Mouse (Mus musculus): Measurements from ENCODE around the gene Sgcd. TPM values are rescaled to one million over a fixed set of nuclear protein-coding genes. Genes with fewer than 3 reads are reported as not detected.

The Sgcd gene
- total and polyA plus RNA-seq, 3 experiments = 0.38 to 2.4 (median 0.43) TPM

DNA sequence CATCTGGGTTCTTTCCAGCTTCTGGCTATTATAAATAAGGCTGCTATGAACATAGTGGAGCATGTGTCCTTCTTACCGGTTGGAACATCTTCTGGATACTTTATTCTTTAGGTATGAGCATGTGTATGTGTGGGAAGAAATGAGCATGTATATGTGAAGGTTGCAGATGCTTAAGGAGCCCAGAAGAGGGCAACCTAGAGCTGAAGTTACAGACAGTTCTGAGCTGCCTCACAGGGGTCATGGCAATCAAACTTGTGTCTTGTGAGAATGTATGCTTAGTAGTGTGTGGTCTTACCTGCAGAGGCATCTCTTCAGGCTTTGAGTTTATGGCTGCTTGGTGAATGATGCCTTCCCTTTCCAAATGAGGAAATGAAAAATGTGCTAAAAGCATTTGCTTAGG, 1084.5 kb downstream of the Sgcd start:
- DNase-seq (ENCODE audit: extremely low read depth) = peak; percentile 53
- Histone ChIP-seq H3K27ac (ENCODE audit: insufficient read depth, low read depth) (no peak overlapping the region), H3K27me3 (replicated peaks) (no peaks in the 10 kb centered on the region), H3K9me3 (replicated peaks; ENCODE audit: low read length) (no peaks in the 10 kb centered on the region), H3K79me2 (replicated peaks; ENCODE audit: control insufficient read depth, extremely low read depth, insufficient read depth, poor library complexity, severe bottlenecking) (no peaks in the 10 kb centered on the region), H3K4me3 (replicated peaks in 1 of 3; ENCODE audit: low read depth in 2 of 3, low read length in 2 of 3, poor library complexity in 1 of 3) (no peak overlapping the region), H3K4me2 (ENCODE audit: insufficient read depth, low read depth, poor library complexity, severe bottlenecking) (no peak overlapping the region), H3K36me3 (replicated peaks in 1 of 2; ENCODE audit: control insufficient read depth in 1 of 2, insufficient read depth in 1 of 2, low read length in 1 of 2) (no peaks in the 10 kb centered on the region), H3K4me1 (ENCODE audit: control insufficient read depth in 1 of 2, insufficient read depth in 2 of 2) (no peaks in the 10 kb centered on the region), H3K9ac (ENCODE audit: insufficient read depth, low read depth) (no peak overlapping the region)
- TF ChIP-seq CTCF (conservative IDR thresholded peaks at IDR 0.05 in 1 of 2, IDR thresholded peaks at IDR 0.05 in 1 of 2; ENCODE audit: low read depth in 2 of 2, low read length in 2 of 2) (peak; percentile 53 to 57), RAD21 (IDR thresholded peaks at IDR 0.05; ENCODE audit: low read depth, low read length) (peak; percentile 51), SMC3 (IDR thresholded peaks at IDR 0.05; ENCODE audit: low read depth, low read length) (peak; percentile 45), POLR2AphosphoS2 (IDR thresholded peaks at IDR 0.05; ENCODE audit: low read depth, low read length) (no peak)
- in situ Hi-C loops (cut with MboI; ENCODE audit: low pct_ligation_motif_present, low pct_unique_long_range_greater_than_20kb, low sequenced_read_pairs) (no loop called here), dilution Hi-C loops (cut with MboI; ENCODE audit: extremely low pct_ligation_motif_present, extremely low pct_unique_long_range_greater_than_20kb, low sequenced_read_pairs) (no loop called here)

- Histone ChIP-seq H3K27me3 (replicated peaks) (no peaks in the 10 kb centered on the region), H3K36me3 (replicated peaks in 1 of 2; ENCODE audit: control insufficient read depth in 1 of 2, insufficient read depth in 1 of 2, low read length in 1 of 2) (no peaks in the 10 kb centered on the region), H3K27ac (ENCODE audit: insufficient read depth, low read depth) (no peak overlapping the region), H3K79me2 (replicated peaks; ENCODE audit: control insufficient read depth, extremely low read depth, insufficient read depth, poor library complexity, severe bottlenecking) (no peaks in the 10 kb centered on the region), H3K4me2 (ENCODE audit: insufficient read depth, low read depth, poor library complexity, severe bottlenecking) (no peak overlapping the region), H3K9me3 (replicated peaks; ENCODE audit: low read length) (no peaks in the 10 kb centered on the region), H3K9ac (ENCODE audit: insufficient read depth, low read depth) (no peak overlapping the region), H3K4me3 (replicated peaks in 1 of 3; ENCODE audit: low read depth in 2 of 3, low read length in 2 of 3, poor library complexity in 1 of 3) (no peak overlapping the region), H3K4me1 (ENCODE audit: control insufficient read depth in 1 of 2, insufficient read depth in 2 of 2) (no peaks in the 10 kb centered on the region)
- in situ Hi-C loops (cut with MboI; ENCODE audit: low pct_ligation_motif_present, low pct_unique_long_range_greater_than_20kb, low sequenced_read_pairs) (no loop called here), dilution Hi-C loops (cut with MboI; ENCODE audit: extremely low pct_ligation_motif_present, extremely low pct_unique_long_range_greater_than_20kb, low sequenced_read_pairs) (no loop called here)
- TF ChIP-seq SIN3A (IDR thresholded peaks at IDR 0.05; ENCODE audit: low read length) = no peak
- no peak for TF ChIP-seq RAD21 (IDR thresholded peaks at IDR 0.05; ENCODE audit: low read depth, low read length)
- TF ChIP-seq POLR2A (IDR thresholded peaks at IDR 0.05; ENCODE audit: low read depth, low read length) = no peak
- no peak for TF ChIP-seq KAT2A (IDR thresholded peaks at IDR 0.05; ENCODE audit: insufficient replicate concordance, low read length)
- no peak for TF ChIP-seq TCF12 (IDR thresholded peaks at IDR 0.05; ENCODE audit: low read depth, low read length)
- TF ChIP-seq CTCF (conservative IDR thresholded peaks at IDR 0.05 in 1 of 2, IDR thresholded peaks at IDR 0.05 in 1 of 2; ENCODE audit: low read depth in 2 of 2, low read length in 2 of 2) = no peak
- no peak for TF ChIP-seq IRF4 (IDR thresholded peaks at IDR 0.05; ENCODE audit: low read depth, low read length)
- TF ChIP-seq ZMIZ1 (IDR thresholded peaks at IDR 0.05; ENCODE audit: low read depth, low read length) = no peak
- no peak for TF ChIP-seq MAZ (IDR thresholded peaks at IDR 0.05; ENCODE audit: low read depth, low read length)
- DNase-seq (ENCODE audit: extremely low read depth) = no peak
These were observed 1099.7 kb downstream of the Sgcd start for GRCm38 (mm10) chr11:46889093-46889492.

GRCm38 (mm10) chr11:46882456-46882855, 1106.3 kb downstream of the Sgcd start:
- Histone ChIP-seq H3K4me2 (ENCODE audit: insufficient read depth, low read depth, poor library complexity, severe bottlenecking) (no peak overlapping the region), H3K27ac (ENCODE audit: insufficient read depth, low read depth) (no peak overlapping the region), H3K9me3 (replicated peaks; ENCODE audit: low read length) (no peaks in the 10 kb centered on the region), H3K79me2 (replicated peaks; ENCODE audit: control insufficient read depth, extremely low read depth, insufficient read depth, poor library complexity, severe bottlenecking) (no peaks in the 10 kb centered on the region), H3K36me3 (replicated peaks in 1 of 2; ENCODE audit: control insufficient read depth in 1 of 2, insufficient read depth in 1 of 2, low read length in 1 of 2) (no peaks in the 10 kb centered on the region), H3K9ac (ENCODE audit: insufficient read depth, low read depth) (no peak overlapping the region), H3K4me1 (ENCODE audit: control insufficient read depth in 1 of 2, insufficient read depth in 2 of 2) (no peaks in the 10 kb centered on the region), H3K27me3 (replicated peaks) (no peaks in the 10 kb centered on the region), H3K4me3 (replicated peaks in 1 of 3; ENCODE audit: low read depth in 2 of 3, low read length in 2 of 3, poor library complexity in 1 of 3) (no peak overlapping the region)
- in situ Hi-C loops (cut with MboI; ENCODE audit: low pct_ligation_motif_present, low pct_unique_long_range_greater_than_20kb, low sequenced_read_pairs) = no loop called here
- DNase-seq (ENCODE audit: extremely low read depth) = no peak
- no peak for TF ChIP-seq TCF12 (IDR thresholded peaks at IDR 0.05; ENCODE audit: low read depth, low read length)
- no peak for TF ChIP-seq MEF2A (IDR thresholded peaks at IDR 0.05; ENCODE audit: borderline replicate concordance, low read depth, low read length)
- TF ChIP-seq USF2 (conservative IDR thresholded peaks at IDR 0.05; ENCODE audit: low read depth, low read length) = no peak
- TF ChIP-seq RAD21 (IDR thresholded peaks at IDR 0.05; ENCODE audit: low read depth, low read length) = no peak
- TF ChIP-seq NELFE (IDR thresholded peaks at IDR 0.05; ENCODE audit: low read depth, low read length) = no peak
- no peak for TF ChIP-seq ETS1 (conservative IDR thresholded peaks at IDR 0.05; ENCODE audit: low read depth, low read length)
- no peak for TF ChIP-seq ZNF384 (IDR thresholded peaks at IDR 0.05; ENCODE audit: low read depth, low read length)
- no peak for TF ChIP-seq TBP (conservative IDR thresholded peaks at IDR 0.05; ENCODE audit: low read depth, low read length)
- TF ChIP-seq E2F4 (IDR thresholded peaks at IDR 0.05; ENCODE audit: insufficient replicate concordance, low read depth, low read length) = no peak
- no peak for TF ChIP-seq CHD1 (IDR thresholded peaks at IDR 0.05; ENCODE audit: low read depth, low read length)
- no peak for TF ChIP-seq POLR2A (IDR thresholded peaks at IDR 0.05; ENCODE audit: low read depth, low read length)
- dilution Hi-C loops (cut with MboI; ENCODE audit: extremely low pct_ligation_motif_present, extremely low pct_unique_long_range_greater_than_20kb, low sequenced_read_pairs) = no loop called here
